Mouse (Mus musculus): ENCODE data around the gene Map7.

The Map7 gene

GRCm38 (mm10) chr10:20234466-20234865, 86.2 kb downstream of the Map7 start:
- DNase-seq (ENCODE audit: low read depth): no peak

GRCm38 (mm10) chr10:20235656-20236055, 87.4 kb downstream of the Map7 start:
- DNase-seq (ENCODE audit: low read depth): no peak

GRCm38 (mm10) chr10:20236241-20236640, 88.0 kb downstream of the Map7 start:
- DNase-seq (ENCODE audit: low read depth): no peak

- DNase-seq (ENCODE audit: low read depth): no peak
Measured at GRCm38 (mm10) chr10:20238281-20238680, 90.0 kb downstream of the Map7 start.

- DNase-seq (ENCODE audit: low read depth): no peak
Measured at GRCm38 (mm10) chr10:20240858-20241257, 92.6 kb downstream of the Map7 start.

- no peak for DNase-seq (ENCODE audit: low read depth)
Measured at GRCm38 (mm10) chr10:20243321-20243720, 95.0 kb downstream of the Map7 start.

GRCm38 (mm10) chr10:20245082-20245481, 96.8 kb downstream of the Map7 start:
- no peak for DNase-seq (ENCODE audit: low read depth)

GRCm38 (mm10) chr10:20249091-20249490, 100.8 kb downstream of the Map7 start:
- no peak for DNase-seq (ENCODE audit: low read depth)

GRCm38 (mm10) chr10:20255579-20255978, 107.3 kb downstream of the Map7 start:
- no peak for DNase-seq (ENCODE audit: low read depth)

- peak; percentile 11 for DNase-seq (ENCODE audit: low read depth)
Measured at GRCm38 (mm10) chr10:20257054-20257643, 108.9 kb downstream of the Map7 start.

- DNase-seq (ENCODE audit: low read depth): peak; percentile 25
Measured at GRCm38 (mm10) chr10:20257721-20258720, 109.8 kb downstream of the Map7 start.

- DNase-seq (ENCODE audit: low read depth): no peak
Measured at GRCm38 (mm10) chr10:20259476-20259875, 111.2 kb downstream of the Map7 start.

GRCm38 (mm10) chr10:20262896-20263295, 114.6 kb downstream of the Map7 start:
- no peak for DNase-seq (ENCODE audit: low read depth)

- DNase-seq (ENCODE audit: low read depth): no peak
Measured at GRCm38 (mm10) chr10:20264479-20264878, 116.2 kb downstream of the Map7 start.

GRCm38 (mm10) chr10:20267032-20267431, 118.8 kb downstream of the Map7 start:
- peak; percentile 54 for DNase-seq (ENCODE audit: low read depth)

- no peak for DNase-seq (ENCODE audit: low read depth)
Measured at GRCm38 (mm10) chr10:20268945-20269344, 120.7 kb downstream of the Map7 start.

GRCm38 (mm10) chr10:20272380-20272779, 124.1 kb downstream of the Map7 start:
- DNase-seq (ENCODE audit: low read depth): no peak

- DNase-seq (ENCODE audit: low read depth): no peak
Measured at GRCm38 (mm10) chr10:20273278-20273677, 125.0 kb downstream of the Map7 start.

GRCm38 (mm10) chr10:20274022-20274421, 125.8 kb downstream of the Map7 start:
- DNase-seq (ENCODE audit: low read depth): no peak

GRCm38 (mm10) chr10:20281456-20281855, 133.2 kb downstream of the Map7 start:
- peak; percentile 61 for DNase-seq (ENCODE audit: low read depth)

- no peak for DNase-seq (ENCODE audit: low read depth)
Measured at GRCm38 (mm10) chr10:20285289-20285975, 137.2 kb downstream of the Map7 start.

- DNase-seq (ENCODE audit: low read depth): no peak
Measured at GRCm38 (mm10) chr10:20285994-20286836, 137.9 kb downstream of the Map7 start.

All from induced T-regulatory cell, adult 2 months (primary cell).